Mouse (Mus musculus) CH12.LX (cell line): ENCODE results near the gene Alx3.

Experiments
- CTCF ChIP-seq, 2 experiments: IDR thresholded peaks in 1 of 2; conservative IDR thresholded peaks in 1 of 2; 2 replicates each; pipeline ENCODE4 v1.5.1; 2011 to 2012; ENCODE audit warnings: low read depth in 2 of 2, low read length in 2 of 2, improper control_type of control experiment in 1 of 2, inconsistent platforms in 1 of 2, mild to moderate bottlenecking in 1 of 2, moderate library complexity in 1 of 2
- E2F4 ChIP-seq: IDR thresholded peaks from 2 replicates; pipeline ENCODE4 v1.6.1; 2011; ENCODE audit warnings: low read depth, low read length, improper control_type of control experiment; ENCODE audit not compliant: insufficient replicate concordance
- EP300 ChIP-seq: IDR thresholded peaks from 2 replicates; pipeline ENCODE4 v1.6.1; 2011; ENCODE audit warnings: low read length, improper control_type of control experiment
- POLR2A ChIP-seq: IDR thresholded peaks from 2 replicates; pipeline ENCODE4 v1.6.1; 2011; ENCODE audit warnings: low read depth, mild to moderate bottlenecking, improper control_type of control experiment, low read length
- SIN3A ChIP-seq: IDR thresholded peaks from 2 replicates; pipeline ENCODE4 v1.6.1; 2012; ENCODE audit warnings: low read length, improper control_type of control experiment, inconsistent platforms

GRCm38 (mm10) chr3:107635836-107636235, 41.0 kb downstream of the Alx3 start:
- TF ChIP-seq CTCF (conservative IDR thresholded peaks at IDR 0.05 in 1 of 2, IDR thresholded peaks at IDR 0.05 in 1 of 2; ENCODE audit: low read depth in 2 of 2, low read length in 2 of 2): no peak
- TF ChIP-seq SIN3A: no peak
- no peak for TF ChIP-seq EP300
- TF ChIP-seq E2F4: no peak
- TF ChIP-seq POLR2A: no peak
